Mouse (Mus musculus) thymus, postnatal 4 days (tissue): ENCODE results near the gene Slamf1.

Source experiments
- DNase-seq: peaks from one replicate; pipeline ENCODE4 v3.0.0; 2021

The Slamf1 gene

DNA sequence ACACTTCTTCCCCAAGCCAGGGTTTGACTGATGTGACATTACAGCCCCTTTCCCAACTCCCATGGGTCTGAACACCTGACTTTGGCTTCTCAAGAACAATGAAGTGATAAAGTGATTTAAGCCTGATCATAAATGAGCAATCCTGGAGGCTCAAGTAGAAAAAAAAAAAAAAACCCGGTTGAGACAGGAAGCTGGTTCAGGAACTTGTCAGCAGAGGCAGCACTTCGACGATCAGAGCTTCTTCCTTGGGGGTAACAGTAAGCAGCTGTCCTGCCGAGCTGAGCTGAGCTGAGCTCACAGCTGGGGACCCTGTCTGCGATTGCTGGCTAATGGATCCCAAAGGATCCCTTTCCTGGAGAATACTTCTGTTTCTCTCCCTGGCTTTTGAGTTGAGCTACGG, at the start of gene Slamf1:
Slamf1 (plus strand) TSS at position 230 of the 400 bp plus-strand sequence.
- DNase-seq: peak; percentile 74

DNA sequence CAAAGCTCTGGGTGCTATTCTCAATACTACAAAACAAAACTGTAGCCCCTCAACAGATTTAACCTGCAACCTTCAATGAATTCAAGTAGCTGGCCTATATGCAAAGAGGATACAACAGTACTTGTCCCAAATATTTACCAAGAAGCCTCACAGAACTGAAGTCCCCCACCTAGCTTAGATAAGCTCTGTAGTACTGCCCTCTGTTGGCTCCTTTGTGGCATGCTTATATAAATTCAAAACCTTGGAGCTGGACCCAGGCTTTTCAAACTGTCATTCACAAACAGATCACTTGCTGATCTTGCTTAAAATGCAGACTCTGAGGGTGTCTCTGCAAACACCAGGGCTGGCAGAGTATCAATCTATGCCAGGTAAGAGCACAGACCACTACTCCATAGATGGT, 35.7 kb upstream of the Slamf1 start:
- no peak for DNase-seq

DNA sequence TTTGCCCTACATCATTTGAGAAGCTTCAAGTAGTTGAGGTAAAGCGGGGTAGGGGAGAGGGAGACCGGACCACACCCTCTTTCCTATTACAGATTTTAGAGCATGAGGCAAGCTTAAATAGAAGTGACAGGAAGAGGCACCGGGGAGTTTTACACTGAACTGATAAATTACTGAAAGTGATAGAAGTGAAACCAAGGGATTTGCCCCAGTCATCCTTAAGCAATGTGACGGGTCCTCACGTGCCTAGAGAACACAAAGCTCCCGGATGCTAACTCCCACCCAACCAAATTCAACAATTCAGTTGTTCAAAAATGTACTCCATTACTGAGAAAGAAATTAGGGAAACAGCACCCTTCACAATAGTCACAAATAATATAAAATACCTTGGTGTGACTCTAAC, 32.0 kb upstream of the Slamf1 start:
- DNase-seq: no peak

DNA sequence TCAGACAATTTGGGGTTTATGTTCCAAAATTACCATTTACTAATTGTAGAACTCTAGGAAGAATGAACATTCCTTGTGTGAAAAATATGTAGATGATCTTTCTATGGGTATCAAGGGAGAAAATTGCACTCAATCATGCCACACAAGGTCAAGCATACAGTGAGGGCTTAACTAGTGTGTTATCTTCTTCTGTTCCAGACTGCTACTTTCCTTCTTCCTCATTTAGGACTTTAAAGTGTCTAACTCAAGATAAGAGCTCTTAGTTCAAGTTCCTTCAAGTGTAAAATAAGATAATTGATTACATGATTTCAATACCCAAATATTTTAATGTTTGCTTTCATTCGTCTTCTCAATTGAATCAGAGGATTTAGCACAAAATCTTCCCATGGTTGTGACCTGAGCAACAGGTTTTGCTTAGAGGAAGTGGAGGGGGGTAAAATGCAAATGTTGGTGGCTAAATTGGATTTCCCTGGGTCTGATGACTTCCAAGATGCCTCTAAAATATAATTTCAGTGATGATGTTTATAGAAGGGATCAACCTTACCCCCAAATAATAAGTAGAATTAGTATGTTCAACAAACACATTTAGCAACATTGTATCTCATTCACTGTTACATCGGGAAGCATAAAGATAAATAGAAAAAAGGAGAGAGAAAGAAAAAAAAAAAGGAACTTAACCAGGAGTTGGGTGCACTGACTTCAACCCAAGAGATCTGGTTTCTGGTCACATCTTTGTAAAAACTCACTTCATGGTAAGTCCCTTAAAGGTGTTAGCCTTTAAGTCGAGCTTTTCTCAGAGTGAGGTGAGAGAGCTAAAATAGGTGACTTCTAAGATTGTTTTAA, 18.6 kb upstream of the Slamf1 start:
- DNase-seq: no peak

DNA sequence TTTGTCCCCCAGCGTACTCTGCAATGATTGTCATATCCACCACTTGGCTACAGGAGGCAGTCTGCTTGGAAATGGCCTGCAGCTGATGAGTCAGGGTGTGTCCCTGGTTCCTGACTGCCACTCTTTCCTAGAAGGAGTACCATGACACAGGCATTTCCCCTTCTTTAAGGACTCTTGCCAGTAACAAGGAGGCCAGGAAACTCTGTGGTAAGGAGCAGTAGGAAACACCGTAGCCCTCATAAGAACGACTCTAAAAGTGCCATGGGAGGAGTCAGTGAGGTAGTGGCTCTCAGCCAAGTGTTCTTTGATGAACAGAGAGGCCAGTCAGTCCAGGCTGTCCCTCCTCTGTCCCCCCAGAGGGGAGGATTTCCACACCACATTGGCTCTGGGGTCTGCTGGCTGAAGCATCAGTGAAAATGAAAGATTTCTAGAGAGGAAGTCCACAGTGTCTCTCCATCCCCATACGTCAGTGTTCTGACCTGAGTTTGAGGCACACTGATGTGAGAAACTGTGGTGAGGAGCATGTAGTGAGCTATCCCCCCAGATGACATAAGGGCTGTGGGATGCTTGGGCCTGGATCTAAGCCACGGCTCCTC, 5.0 kb upstream of the Slamf1 start:
- DNase-seq: no peak

DNA sequence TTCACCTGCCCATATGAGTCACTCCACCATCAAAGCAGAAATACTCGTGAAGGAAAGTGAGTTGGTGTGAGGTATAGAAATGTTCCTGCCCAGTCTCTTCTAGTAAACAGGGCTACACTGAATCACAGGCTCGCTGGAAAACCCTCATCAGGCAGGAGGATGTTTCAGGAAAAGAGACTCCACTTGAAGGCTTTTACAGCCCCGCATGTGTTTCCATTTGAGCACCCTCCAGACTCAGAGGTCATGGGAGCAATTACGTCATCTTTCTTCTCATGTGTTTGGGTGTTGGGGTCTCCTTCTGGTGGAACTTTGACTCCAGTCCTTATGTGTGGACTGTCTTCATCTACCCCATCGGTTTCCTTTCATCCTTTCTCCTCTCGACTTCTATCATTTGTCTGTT, 4.1 kb downstream of the Slamf1 start:
- DNase-seq: no peak

DNA sequence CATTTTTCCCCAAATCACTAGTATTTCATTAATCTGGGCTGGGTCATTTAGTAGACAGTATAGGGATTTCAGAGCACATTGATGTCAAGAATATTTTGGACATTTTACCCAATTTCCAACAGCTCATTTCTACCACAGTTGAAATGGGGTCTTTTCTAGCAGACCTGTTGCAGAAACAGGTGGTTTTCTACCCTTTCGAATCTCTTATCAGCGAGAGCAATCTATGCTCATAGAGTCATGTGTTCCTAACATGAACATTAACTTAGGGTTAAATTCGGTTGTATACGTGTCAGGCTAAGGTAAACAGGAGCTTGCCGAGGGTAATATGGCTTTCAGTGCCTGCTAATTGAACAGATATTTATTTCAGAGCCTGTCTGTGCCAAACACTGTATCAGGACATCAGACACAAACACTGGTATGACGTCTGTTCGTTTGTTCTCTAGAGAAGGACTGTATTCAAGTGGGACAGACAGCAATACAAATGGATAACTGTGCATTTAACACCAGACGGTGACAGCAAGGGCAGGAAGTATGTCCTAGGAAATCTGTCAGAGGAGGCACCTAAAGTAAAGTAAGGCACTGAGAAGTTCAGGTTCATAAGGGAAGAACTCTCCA, 5.3 kb downstream of the Slamf1 start:
- DNase-seq: no peak

DNA sequence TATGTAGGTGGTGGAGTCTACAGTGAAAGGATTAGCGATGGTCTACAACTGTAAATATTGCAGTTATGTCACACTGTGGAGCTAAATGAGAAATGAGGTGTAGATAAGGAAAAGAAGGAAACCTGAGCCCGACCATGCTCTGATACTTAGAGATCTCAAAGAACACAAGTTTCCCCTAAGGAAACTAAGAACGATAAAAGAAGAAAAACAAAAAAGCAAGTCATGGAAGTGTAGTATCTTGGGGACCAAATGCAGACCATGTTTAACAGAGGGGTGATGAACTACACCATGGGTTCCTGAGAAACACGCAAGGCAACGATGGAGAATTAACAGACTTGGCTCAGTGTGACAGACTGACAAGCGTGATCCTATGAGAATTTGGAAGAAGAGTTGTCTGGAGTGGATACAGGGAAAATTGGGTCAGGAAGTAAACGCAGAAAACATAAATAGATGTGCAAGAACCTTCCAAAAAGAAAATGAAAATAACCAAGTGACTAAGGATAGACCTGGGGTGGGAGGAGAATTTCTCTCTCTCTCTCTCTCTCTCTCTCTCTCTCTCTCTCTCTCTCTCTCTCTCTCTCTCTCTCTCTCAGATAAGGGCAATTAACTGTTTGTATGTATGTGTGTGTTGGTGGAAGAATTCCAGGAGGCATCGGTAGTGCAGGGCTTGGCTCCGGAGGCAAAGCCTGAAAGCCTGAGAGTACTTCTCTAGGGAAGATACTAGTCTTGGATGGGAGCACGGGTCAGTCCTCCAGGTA, 6.5 kb downstream of the Slamf1 start:
- DNase-seq: no peak

DNA sequence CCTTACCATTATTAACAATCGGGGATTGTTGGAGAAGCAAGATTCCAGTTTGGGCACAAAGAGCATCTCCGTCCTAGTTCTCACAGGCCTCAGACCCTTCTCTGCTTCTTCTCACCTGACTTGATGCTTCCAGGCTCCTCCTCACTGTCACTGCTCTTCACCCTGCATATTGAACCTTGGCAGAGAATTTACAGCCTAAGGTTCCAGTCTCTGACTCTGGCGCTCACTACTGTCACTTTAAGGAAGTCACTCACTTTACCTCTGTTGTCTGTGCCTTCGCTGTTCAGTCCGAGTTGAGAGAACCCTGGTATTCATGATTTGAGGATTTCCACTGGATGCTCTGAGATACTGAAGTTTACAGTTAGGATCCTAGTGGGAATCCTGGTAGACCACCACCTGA, 7.3 kb downstream of the Slamf1 start:
- no peak for DNase-seq

DNA sequence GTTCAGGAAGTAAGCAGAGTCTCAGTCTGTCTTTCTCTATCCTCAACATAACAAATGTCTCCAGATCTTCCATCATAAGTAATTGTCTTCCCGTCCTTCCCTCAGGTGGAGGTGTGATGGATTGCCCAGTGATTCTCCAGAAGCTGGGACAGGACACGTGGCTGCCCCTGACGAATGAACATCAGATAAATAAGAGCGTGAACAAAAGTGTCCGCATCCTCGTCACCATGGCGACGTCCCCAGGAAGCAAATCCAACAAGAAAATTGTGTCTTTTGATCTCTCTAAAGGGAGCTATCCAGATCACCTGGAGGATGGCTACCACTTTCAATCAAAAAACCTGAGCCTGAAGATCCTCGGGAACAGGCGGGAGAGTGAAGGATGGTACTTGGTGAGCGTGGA, 7.8 kb downstream of the Slamf1 start:
- DNase-seq: no peak

DNA sequence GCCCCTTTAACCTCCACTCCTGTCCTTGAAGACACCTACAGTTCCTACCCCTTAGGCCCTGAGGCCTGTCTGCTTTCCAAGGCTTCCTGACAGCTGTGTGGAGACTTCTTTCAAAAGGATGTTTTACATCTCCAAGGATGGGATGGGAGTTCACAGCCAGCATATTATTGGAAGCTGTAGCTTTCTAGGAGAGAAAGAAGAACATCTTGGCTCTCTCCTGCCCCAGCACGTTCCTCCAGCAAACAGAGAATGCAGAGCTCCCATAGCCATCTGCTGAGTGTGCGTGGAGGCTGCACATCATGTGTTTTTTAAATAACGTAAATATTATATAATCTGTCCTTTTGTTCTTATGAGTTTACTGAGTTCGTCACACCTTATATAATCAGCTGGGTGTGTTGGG, 8.9 kb downstream of the Slamf1 start:
- peak; percentile 4 for DNase-seq

DNA sequence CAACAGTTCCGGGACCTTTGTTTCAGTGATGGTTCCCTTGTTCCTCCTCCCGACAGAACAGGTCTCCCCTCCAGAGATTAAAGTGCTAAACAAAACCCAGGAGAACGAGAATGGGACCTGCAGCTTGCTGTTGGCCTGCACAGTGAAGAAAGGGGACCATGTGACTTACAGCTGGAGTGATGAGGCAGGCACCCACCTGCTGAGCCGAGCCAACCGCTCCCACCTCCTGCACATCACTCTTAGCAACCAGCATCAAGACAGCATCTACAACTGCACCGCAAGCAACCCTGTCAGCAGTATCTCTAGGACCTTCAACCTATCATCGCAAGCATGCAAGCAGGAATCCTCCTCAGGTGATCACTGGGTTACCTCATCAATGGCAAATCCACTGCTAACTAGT, 10.1 kb downstream of the Slamf1 start:
- peak; percentile 71 for DNase-seq

DNA sequence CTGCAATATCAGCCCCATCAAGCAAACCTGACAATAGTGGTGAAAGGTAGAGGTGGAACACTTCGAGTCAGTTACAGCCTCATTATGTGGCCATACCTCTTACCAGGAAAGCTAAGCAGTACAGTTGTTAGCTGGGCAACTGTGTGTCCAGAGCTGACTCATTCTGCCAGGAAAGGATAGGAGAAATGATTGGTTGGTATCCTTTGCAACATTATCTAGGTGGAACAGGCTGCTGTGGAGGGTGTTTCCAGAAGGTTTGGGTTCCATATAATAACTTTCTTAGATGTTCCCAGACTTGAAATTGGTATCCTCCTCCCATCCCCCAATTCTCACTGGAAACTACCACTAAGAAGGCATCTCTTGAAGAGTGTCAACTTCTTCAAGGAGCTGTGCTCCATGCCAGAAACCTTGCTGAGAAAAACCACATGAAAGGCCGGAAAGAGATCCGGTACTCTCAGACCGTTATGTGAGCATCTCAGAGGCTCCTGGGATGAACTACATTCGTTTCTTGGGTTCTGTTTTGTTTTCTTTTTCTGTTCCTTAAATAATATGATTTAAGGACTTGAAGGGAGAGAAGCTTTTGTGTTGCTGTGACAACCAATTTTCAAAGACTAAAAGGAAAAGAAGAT, 15.5 kb downstream of the Slamf1 start:
- DNase-seq: no peak

DNA sequence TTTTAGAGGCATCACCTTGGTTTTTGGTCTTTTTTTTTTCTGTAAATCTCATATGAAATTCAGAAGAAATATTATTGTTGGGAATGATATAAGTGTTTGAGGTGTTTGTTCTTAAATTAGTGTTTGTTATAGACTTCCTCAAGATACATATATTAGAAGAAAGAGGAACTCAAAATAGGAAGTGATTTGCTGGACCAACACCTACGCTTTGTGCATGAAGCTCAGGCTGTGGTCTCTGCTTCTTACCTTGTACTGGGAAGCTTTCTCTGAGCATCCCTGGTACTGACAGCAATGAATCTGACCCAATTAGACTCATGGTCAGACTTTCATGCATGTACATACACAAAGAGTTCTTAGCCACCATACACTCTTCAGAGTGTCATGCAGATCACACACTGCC, 18.9 kb downstream of the Slamf1 start:
- DNase-seq: no peak

DNA sequence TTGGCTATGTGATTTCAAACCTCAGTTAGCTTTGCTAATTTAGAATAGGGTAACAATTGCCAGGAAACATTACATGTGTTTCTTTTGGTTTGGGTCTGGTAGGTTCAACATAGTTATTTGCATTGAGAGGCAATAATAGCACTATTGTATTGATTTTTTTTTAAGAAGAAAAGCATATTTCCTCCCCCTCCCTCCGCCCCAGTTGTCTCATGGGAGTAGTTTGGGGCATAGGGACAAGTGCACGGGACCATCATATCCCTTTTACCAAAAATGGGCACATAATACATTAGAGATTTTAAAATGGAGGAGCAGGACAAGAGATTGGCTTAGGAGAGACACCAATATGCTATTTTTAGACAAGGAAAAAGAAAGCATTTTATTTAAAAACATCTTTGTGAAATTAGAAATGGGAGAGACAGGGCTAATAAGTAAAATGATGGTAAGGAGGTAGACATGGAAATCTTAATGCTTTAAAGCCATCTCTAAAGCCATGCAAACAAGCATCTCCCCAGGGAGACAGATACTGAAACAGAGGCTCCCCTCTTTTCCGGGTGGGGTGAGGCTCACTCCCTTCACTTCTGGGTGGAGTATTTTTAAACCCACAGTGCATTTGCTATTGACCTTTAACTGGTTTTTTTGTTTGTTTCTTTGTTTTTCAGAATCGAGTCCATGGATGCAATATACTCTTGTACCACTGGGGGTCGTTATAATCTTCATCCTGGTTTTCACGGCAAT, 20.5 kb downstream of the Slamf1 start:
- DNase-seq: no peak

DNA sequence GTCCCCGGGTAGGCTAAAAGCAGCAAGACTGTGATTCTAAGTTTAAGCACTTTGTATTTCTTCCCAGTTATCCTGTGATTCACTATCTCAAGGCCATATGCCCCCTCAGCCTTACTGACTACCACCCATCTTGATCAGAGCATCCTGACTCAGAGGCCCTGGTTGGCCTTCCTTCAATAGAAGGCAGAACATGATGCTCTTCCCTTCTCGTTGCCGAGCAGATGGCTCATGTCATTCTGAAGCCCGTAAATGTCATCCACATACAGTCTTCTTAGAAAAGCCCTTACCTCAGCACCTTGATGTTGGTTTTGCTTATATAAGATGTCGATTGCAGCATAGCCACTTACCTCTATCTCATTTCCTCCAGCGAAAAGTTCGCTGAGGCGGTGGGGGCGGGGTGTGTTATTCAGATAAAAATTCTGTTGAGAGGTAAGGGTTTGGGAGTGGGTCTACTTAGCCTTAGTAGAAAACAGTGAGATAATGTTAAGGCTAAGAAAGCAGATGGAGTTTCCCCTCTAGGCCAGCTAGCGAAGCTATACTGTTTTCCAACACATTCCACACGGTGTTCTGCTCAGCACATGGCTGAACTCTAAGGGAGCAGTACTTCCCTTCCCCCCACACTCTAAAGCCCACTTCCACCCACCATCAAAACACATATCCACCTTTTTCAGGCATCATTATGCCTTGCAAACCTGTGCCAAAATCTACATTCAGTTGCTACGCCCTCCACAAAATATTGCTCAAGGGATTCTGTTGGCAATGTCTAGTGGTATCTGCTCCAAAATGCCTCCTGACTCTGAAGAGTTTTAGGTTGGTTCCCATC, 21.7 kb downstream of the Slamf1 start:
- DNase-seq: peak; percentile 74

DNA sequence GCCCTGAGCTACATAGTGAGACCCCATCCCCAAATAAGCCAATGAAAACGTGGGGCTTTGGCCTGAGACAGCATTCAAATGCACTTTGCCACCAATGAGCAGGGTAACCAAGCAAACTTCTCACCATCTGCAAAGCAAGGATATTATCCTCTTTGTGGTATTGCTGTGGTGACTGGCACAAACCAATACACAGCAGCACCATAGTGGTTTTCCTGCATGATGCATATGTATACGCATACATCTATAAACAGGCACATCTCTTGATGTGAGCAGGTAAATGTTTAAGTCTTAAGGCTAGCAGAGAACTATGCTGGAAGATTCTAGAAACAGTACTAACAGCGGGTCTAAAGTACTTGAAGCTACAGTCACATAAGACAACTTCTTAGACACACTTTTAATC, 22.5 kb downstream of the Slamf1 start:
- DNase-seq: no peak

DNA sequence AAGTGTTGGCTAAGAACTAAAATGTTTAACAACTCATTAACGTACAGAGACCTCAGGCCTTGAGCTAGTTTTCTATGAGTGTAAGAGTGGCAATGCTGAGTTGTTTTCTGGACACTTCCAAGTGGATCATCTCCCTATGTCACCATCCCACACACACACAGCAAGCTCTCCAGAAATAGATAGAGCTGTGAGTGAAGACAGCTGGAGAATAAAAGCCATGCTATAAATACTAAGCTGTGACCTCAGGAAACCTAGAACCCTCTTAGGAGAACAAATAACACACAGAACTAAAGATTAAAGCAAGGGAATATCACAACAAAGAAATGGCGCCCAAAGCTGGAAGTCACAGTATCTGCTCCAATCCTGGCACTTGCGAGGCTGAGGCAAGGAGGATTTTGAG, 24.6 kb downstream of the Slamf1 start:
- no peak for DNase-seq

DNA sequence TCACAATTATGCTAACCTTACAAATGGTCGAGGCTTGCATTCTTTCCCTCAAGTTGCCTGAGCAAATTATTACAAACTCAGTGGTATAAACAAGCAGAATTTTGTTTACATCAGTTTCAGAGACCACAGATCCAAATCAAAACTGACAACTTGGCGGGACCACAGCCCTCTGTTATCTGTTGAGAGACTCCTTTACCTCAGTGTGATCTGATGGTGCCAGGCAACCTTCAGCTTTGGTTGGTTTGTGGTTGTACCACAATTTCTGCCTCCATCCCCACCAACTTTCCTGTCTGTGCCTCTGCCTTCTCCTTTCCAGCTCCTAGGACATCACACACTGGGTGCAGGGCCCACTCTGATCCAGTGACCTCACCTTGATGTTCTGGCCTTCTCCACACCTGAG, 29.3 kb downstream of the Slamf1 start:
- no peak for DNase-seq

DNA sequence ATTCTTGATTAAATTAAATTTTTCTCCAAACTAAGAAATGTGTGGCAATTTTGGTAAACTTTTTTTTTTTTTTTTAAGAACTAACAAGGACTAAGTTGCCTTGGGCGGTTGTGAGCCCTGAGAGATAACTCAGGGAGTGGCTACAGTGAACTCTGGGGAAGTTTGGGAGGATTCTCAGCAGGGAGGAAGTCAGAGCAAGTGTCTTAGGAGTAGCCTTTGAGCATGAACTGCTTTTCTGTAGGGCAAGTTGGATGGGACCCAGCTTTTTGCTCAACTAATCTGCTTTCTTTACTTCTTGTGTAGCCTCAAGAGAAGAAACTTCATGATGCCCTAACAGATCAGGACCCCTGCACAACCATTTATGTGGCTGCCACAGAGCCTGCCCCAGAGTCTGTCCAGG, 30.9 kb downstream of the Slamf1 start:
- DNase-seq: no peak

DNA sequence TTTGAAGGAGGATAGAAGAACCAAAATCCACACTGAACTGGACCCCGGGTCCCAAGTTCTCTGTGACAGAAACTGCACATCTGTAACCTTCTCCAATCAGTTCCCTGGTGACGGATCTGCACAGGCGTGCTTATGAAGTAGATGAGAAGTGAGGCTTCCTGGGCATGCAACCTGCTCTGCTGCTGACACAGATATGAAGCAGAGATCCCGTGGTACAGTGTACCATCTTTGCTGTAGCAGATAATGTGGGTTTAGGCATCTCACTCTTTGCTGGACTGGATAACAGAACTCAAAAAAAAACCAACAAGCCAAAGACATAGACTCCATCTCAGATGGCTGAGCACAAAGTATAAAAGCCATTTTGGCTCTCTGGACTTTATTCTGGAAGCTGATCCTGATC, 32.7 kb downstream of the Slamf1 start:
- DNase-seq: no peak
